Mouse (Mus musculus) adipose tissue, adult 10 weeks (tissue): ENCODE data around the gene Mut. TPM values are rescaled to one million over a fixed set of nuclear protein-coding genes. Genes with fewer than 3 reads are reported as not detected.

ENCODE experiments used
- polyA plus RNA-seq: library from polyadenylated mRNA; stranded (reverse); fragments of 350-450 nt; fragmentation: Illumina TruSeq; extraction: RNeasy Lipid Tissue Mini Kit (QIAGEN cat#74804); gene quantifications from one replicate; pipeline ENCODE4 v1.2.3, GENCODE M21; 2014; ENCODE audit warnings: low read depth, low replicate concordance

Gene Mut
- polyA plus RNA-seq: 50.7 TPM

DNA sequence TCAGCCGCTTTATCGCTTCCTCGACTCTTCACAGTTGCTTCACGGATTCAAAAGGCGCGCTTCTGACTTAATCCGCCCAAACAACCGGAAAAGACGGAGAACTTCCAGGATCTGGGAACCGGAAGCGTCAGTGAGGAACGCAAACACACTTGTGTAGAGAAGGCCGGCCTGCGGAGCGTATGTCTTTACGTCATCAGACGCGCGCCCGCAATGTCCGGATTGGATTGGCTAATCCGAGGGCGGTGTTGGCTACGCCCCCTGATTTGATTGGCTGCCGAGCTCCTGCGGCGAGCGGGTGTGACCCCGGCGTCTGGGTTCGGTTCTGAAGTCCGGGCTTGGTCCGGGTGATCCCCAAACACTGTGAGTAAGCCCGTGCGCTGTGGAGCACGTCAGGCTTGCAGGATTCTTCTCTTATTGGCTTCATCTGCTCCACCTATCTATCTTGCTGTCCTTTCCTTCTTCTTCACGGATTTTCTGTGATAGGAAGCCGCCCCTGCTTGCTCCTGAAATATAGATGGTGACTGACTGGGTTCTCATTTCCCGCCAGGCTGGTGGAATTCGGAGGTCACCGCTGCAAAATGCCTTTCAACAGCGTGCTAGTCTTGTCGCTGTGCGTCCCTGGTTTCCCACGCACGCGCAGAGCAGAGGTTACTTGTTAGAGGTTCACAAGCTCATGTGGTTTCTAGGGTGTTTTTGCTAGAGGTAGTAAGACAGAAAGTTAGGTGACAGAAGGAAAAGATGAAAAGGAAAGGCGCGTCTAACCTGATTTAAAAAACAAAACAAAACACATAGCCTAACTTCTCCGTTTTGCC lies at the start of gene Mut, which contains the start of gene Cenpq:
Gene Mut, plus strand, starts transcription at position 266 of the 812 bp plus-strand sequence.
Gene Cenpq, minus strand, starts transcription at position 628 of the 812 bp plus-strand sequence.

DNA sequence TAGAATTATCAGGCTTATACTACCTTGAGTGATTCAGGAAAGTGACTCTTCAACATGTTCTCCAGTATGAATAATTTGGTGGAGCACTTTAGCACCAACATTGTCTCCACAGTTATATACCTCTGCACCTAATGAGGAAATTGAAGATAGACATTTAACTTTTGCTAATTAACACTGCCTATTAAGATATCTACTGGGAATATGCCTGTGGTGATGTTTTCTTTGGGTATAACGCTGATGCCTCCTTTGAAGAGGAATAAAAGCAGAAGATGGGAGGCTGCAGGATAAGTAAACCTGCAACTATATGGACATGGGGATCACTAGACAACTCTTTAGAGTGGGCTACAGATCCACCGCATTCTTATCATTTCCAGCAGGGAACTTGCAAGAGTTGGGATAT lies 20.2 kb upstream of the Mut start, which contains the start of gene Glyatl3:
Gene Glyatl3, minus strand, starts transcription at position 101 of the 400 bp plus-strand sequence.

Other genes with a start within 250 kb of the Mut start
- not detected for gene Esp1, start 207.6 kb upstream of the Mut start, polyA plus RNA-seq
- gene Crisp2, start 127.7 kb upstream of the Mut start, polyA plus RNA-seq: 72.0 TPM
- gene Rhag, start 123.6 kb upstream of the Mut start, polyA plus RNA-seq: not detected
- gene 9130008F23Rik, start 54.1 kb upstream of the Mut start, polyA plus RNA-seq: 2.8 TPM
- not detected for gene Glyatl3, start 20.3 kb upstream of the Mut start, polyA plus RNA-seq
- 4.1 TPM for gene Cenpq, start 362 bp downstream of the Mut start, polyA plus RNA-seq